8 mouse cellular contexts compared by ENCODE assay signal in the genomic region with DNA sequence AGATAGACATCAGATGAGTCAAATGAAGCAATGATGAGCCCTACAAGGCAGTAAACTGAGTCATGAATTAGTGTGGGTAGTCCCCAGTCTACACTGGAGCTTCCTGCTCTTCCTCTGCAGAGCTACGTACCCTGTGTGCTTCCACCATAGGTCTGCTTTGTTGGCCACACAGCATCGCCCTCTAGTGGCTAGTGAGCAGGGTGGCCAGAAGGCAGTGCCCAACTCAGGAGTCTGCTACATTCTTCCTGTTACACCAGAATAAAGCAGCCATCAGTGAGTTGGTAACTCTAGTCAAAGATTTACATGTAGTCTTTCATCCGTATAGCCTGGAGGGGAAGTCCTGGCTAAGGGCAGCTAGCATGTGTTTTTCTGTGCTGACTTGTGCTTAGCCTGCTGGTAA. TPM values are rescaled to one million over a fixed set of nuclear protein-coding genes. Genes with fewer than 3 reads are reported as not detected.
DNase-seq lines count a peak whose midpoint lies in the region; ATAC-seq and TF ChIP-seq lines count a peak whose summit lies in the region.

No protein-coding gene starts in this region.

- H3K4me2 ChIP-seq in CH12.LX (ENCODE audit: insufficient read depth, low read depth, poor library complexity, severe bottlenecking) = no peak overlapping the region
- no peak overlapping the region for H3K4me2 ChIP-seq in embryonic facial prominence, embryonic 14.5 days (ENCODE audit: low read depth, low read length)
- no peak overlapping the region for H3K4me2 ChIP-seq in heart, postnatal 0 days (ENCODE audit: low read depth, low read length)
- no peak overlapping the region for H3K4me2 ChIP-seq in lung, embryonic 15.5 days

- TF ChIP-seq EP300 in CH12.LX (IDR thresholded peaks at IDR 0.05; ENCODE audit: low read length) = no peak
- TF ChIP-seq EP300 in heart, postnatal 0 days (IDR thresholded peaks at IDR 0.05; ENCODE audit: low read depth) = no peak

- dilution Hi-C loops in CH12.LX (cut with MboI; ENCODE audit: extremely low pct_ligation_motif_present, extremely low pct_unique_long_range_greater_than_20kb, low sequenced_read_pairs) = no loop called here

- peak; percentile 93 to 98 for TF ChIP-seq CTCF in CH12.LX (conservative IDR thresholded peaks at IDR 0.05 in 1 of 2, IDR thresholded peaks at IDR 0.05 in 1 of 2; ENCODE audit: low read depth in 2 of 2, low read length in 2 of 2)
- TF ChIP-seq CTCF in heart, postnatal 0 days (IDR thresholded peaks at IDR 0.05; ENCODE audit: low read depth) = peak; percentile 97

- TF ChIP-seq RAD21 in CH12.LX (IDR thresholded peaks at IDR 0.05; ENCODE audit: low read depth, low read length) = peak; percentile 89

- H3K27ac ChIP-seq in CH12.LX (ENCODE audit: insufficient read depth, low read depth) = no peak overlapping the region
- H3K27ac ChIP-seq in embryonic facial prominence, embryonic 14.5 days (replicated peaks; ENCODE audit: low read depth, low read length) = no peak overlapping the region
- no peak overlapping the region for H3K27ac ChIP-seq in heart, postnatal 0 days (ENCODE audit: low read depth)
- H3K27ac ChIP-seq in lung, embryonic 15.5 days = no peak overlapping the region

- 25% methylated on average over 3 of the region's 3 CpGs for WGBS in embryonic facial prominence, embryonic 14.5 days
- 27% methylated on average over 3 of the region's 3 CpGs for WGBS in heart, postnatal 0 days
- 24% methylated on average over 3 of the region's 3 CpGs for WGBS in lung, embryonic 15.5 days

- H3K4me3 ChIP-seq in CH12.LX (replicated peaks in 1 of 3; ENCODE audit: low read depth in 2 of 3, low read length in 2 of 3, poor library complexity in 1 of 3) = no peak overlapping the region
- H3K4me3 ChIP-seq in embryonic facial prominence, embryonic 14.5 days (ENCODE audit: low read depth, low read length) = no peak overlapping the region
- no peak overlapping the region for H3K4me3 ChIP-seq in heart, postnatal 0 days (ENCODE audit: low read depth, low read length)
- no peak overlapping the region for H3K4me3 ChIP-seq in lung, embryonic 15.5 days

- no peak for TF ChIP-seq POLR2A in CH12.LX (IDR thresholded peaks at IDR 0.05; ENCODE audit: low read depth, low read length)

- in situ Hi-C loops in CH12.LX (cut with MboI; ENCODE audit: low pct_ligation_motif_present, low pct_unique_long_range_greater_than_20kb, low sequenced_read_pairs) = no loop called here

- H3K36me3 ChIP-seq in CH12.LX (replicated peaks in 1 of 2; ENCODE audit: control insufficient read depth in 1 of 2, insufficient read depth in 1 of 2, low read length in 1 of 2) = peaks cover 40 to 58% of the 10 kb centered on the region in 2 experiments
- peaks cover 86% of the 10 kb centered on the region for H3K36me3 ChIP-seq in embryonic facial prominence, embryonic 14.5 days (ENCODE audit: control insufficient read depth, insufficient read depth, low read length)
- peaks cover 76% of the 10 kb centered on the region for H3K36me3 ChIP-seq in heart, postnatal 0 days (replicated peaks; ENCODE audit: control insufficient read depth, insufficient read depth, low read length)
- peaks cover 82% of the 10 kb centered on the region for H3K36me3 ChIP-seq in lung, embryonic 15.5 days

- peaks cover 15 to 30% of the 10 kb centered on the region in 2 experiments for H3K4me1 ChIP-seq in CH12.LX (ENCODE audit: control insufficient read depth in 1 of 2, insufficient read depth in 2 of 2)
- H3K4me1 ChIP-seq in embryonic facial prominence, embryonic 14.5 days (ENCODE audit: control insufficient read depth, insufficient read depth, low read length) = no peaks in the 10 kb centered on the region
- no peaks in the 10 kb centered on the region; the same call in 1 of the 2 replicates for H3K4me1 ChIP-seq in heart, postnatal 0 days (ENCODE audit: control insufficient read depth, insufficient read depth)
- peaks cover 23% of the 10 kb centered on the region for H3K4me1 ChIP-seq in lung, embryonic 15.5 days

- no peaks in the 10 kb centered on the region for H3K79me2 ChIP-seq in CH12.LX (replicated peaks; ENCODE audit: control insufficient read depth, extremely low read depth, insufficient read depth, poor library complexity, severe bottlenecking)

- peak; percentile 88 for ATAC-seq in embryonic facial prominence, embryonic 14.5 days (ENCODE audit: low read depth)
- peak; percentile 79 for ATAC-seq in heart, postnatal 0 days (ENCODE audit: insufficient read depth, low read depth)
- peak; percentile 57; the same call in 1 of the 2 replicates for ATAC-seq in lung, embryonic 15.5 days (ENCODE audit: borderline replicate concordance, extremely low read depth, low FRiP score, low TSS enrichment)

- H3K9ac ChIP-seq in CH12.LX (ENCODE audit: insufficient read depth, low read depth) = no peak overlapping the region
- H3K9ac ChIP-seq in embryonic facial prominence, embryonic 14.5 days (ENCODE audit: low read depth, low read length) = no peak overlapping the region
- H3K9ac ChIP-seq in heart, postnatal 0 days (replicated peaks; ENCODE audit: low read depth, low read length) = no peak overlapping the region
- H3K9ac ChIP-seq in lung, embryonic 15.5 days = no peak overlapping the region

- H3K27me3 ChIP-seq in CH12.LX (replicated peaks) = no peaks in the 10 kb centered on the region
- H3K27me3 ChIP-seq in embryonic facial prominence, embryonic 14.5 days (replicated peaks; ENCODE audit: control insufficient read depth, insufficient read depth, low read length) = no peaks in the 10 kb centered on the region
- no peaks in the 10 kb centered on the region for H3K27me3 ChIP-seq in heart, postnatal 0 days (ENCODE audit: control insufficient read depth, insufficient read depth, low read length)
- no peaks in the 10 kb centered on the region for H3K27me3 ChIP-seq in lung, embryonic 15.5 days

- peaks cover 7% of the 10 kb centered on the region for H3K9me3 ChIP-seq in CH12.LX (replicated peaks; ENCODE audit: low read length)
- H3K9me3 ChIP-seq in embryonic facial prominence, embryonic 14.5 days (ENCODE audit: control insufficient read depth, low read length) = 0 out of 2 replicates have a peak, but pooled peaks cover 4% of the 10 kb centered on the region
- peaks cover 3% of the 10 kb centered on the region; the same call in 1 of the 2 replicates for H3K9me3 ChIP-seq in heart, postnatal 0 days (replicated peaks; ENCODE audit: control insufficient read depth, low read length)
- H3K9me3 ChIP-seq in lung, embryonic 15.5 days = no peaks in the 10 kb centered on the region

- DNase-seq in CH12.LX (ENCODE audit: extremely low read depth) = peak; percentile 96
- DNase-seq in adrenal gland, postnatal 14 days = peak; percentile 84
- DNase-seq in embryonic facial prominence, embryonic 14.5 days (ENCODE audit: low spot score) = peak; percentile 82
- peak; percentile 78 for DNase-seq in heart, postnatal 0 days (ENCODE audit: low spot score)
- peak; percentile 82 to 89 for DNase-seq in kidney, postnatal 25 days
- DNase-seq in ovary, postnatal 14 days (ENCODE audit: low spot score) = peak; percentile 56
- DNase-seq in thymus, postnatal 14 days = peak; percentile 80

TF ChIP-seq in CH12.LX, 34 proteins besides CTCF, POLR2A, EP300 and RAD21 (continues in another document):
- TF ChIP-seq CHD2 (IDR thresholded peaks at IDR 0.05; ENCODE audit: low read length) (no peak), USF2 (conservative IDR thresholded peaks at IDR 0.05; ENCODE audit: low read depth, low read length) (no peak), SMC3 (IDR thresholded peaks at IDR 0.05; ENCODE audit: low read depth, low read length) (peak; percentile 92), IRF4 (IDR thresholded peaks at IDR 0.05; ENCODE audit: low read depth, low read length) (peak; percentile 41; the same call in 1 of the 2 replicates), ELF1 (IDR thresholded peaks at IDR 0.05; ENCODE audit: low read depth, low read length) (peak; percentile 70), ZC3H11A (IDR thresholded peaks at IDR 0.05; ENCODE audit: low read depth, low read length) (peak; percentile 52), MXI1 (IDR thresholded peaks at IDR 0.05; ENCODE audit: low read depth, low read length) (no peak), PAX5 (IDR thresholded peaks at IDR 0.05; ENCODE audit: low read length) (no peak), MAX (IDR thresholded peaks at IDR 0.05; ENCODE audit: low read length) (no peak; the same call in 1 of the 2 replicates), MAFK (IDR thresholded peaks at IDR 0.05; ENCODE audit: insufficient replicate concordance, low read length) (no peak), ETS1 (conservative IDR thresholded peaks at IDR 0.05; ENCODE audit: low read depth, low read length) (no peak; the same call in 1 of the 2 replicates)

RNA-seq across cellular contexts. Expression of a gene that starts 24.4 kb away (rescaled TPM):
- total RNA-seq in CH12.LX (2012; rRNA removed) (3.3 and 4.8 TPM in 2 replicates), CH12.LX (2014; rRNA removed) (2.6 and 2.9 TPM in 2 replicates)
- polyA plus RNA-seq in CH12.LX (2012; ENCODE audit: insufficient read length, low read depth) = 2.7 TPM in 2 replicates
- 9.0 and 11.2 TPM in 2 replicates for total RNA-seq in adrenal gland, postnatal 14 days (2021)
- polyA plus RNA-seq in embryonic facial prominence, embryonic 14.5 days (2014; fragmentation: Nextera tagmentation; extraction: Ambion mirVana) = 10.2 and 10.7 TPM in 2 replicates
- total RNA-seq in heart, postnatal 0 days (2014; rRNA removed; ENCODE audit: low replicate concordance) = 22.3 and 25.9 TPM in 2 replicates
- 5.2 and 5.8 TPM in 2 replicates for polyA plus RNA-seq in heart, postnatal 0 days (2015; fragmentation: Nextera tagmentation; extraction: Ambion mirVana)
- 5.9 and 6.0 TPM in 2 replicates for polyA plus RNA-seq in lung, embryonic 15.5 days (2015; fragmentation: Nextera tagmentation; extraction: Ambion mirVana)

RNA-seq across cellular contexts. Expression of a gene that starts 25.8 kb away (rescaled TPM):
- total RNA-seq in CH12.LX (2012; rRNA removed) = 2.9 and 6.7 TPM in 2 replicates
- total RNA-seq in CH12.LX (2014; rRNA removed) = 1.4 and 2.3 TPM in 2 replicates
- 2.4 TPM in 2 replicates for polyA plus RNA-seq in CH12.LX (2012; ENCODE audit: insufficient read length, low read depth)
- total RNA-seq in adrenal gland, postnatal 14 days (2021) = 20.7 and 29.7 TPM in 2 replicates
- 6.1 and 7.9 TPM in 2 replicates for polyA plus RNA-seq in embryonic facial prominence, embryonic 14.5 days (2014; fragmentation: Nextera tagmentation; extraction: Ambion mirVana)
- 8.0 and 21.3 TPM in 2 replicates for total RNA-seq in heart, postnatal 0 days (2014; rRNA removed; ENCODE audit: low replicate concordance)
- 2.0 and 2.3 TPM in 2 replicates for polyA plus RNA-seq in heart, postnatal 0 days (2015; fragmentation: Nextera tagmentation; extraction: Ambion mirVana)
- polyA plus RNA-seq in lung, embryonic 15.5 days (2015; fragmentation: Nextera tagmentation; extraction: Ambion mirVana) = 6.9 and 7.9 TPM in 2 replicates

RNA-seq across cellular contexts. Expression of a gene that starts 55.9 kb away (rescaled TPM):
- 0.42 and 0.89 TPM in 2 replicates for total RNA-seq in CH12.LX (2012; rRNA removed)
- 0.57 and 0.60 TPM in 2 replicates for total RNA-seq in CH12.LX (2014; rRNA removed)
- 1.1 and 1.6 TPM in 2 replicates for polyA plus RNA-seq in CH12.LX (2012; ENCODE audit: insufficient read length, low read depth)
- 357 and 680 TPM in 2 replicates for total RNA-seq in adrenal gland, postnatal 14 days (2021)
- 11.5 and 12.4 TPM in 2 replicates for polyA plus RNA-seq in embryonic facial prominence, embryonic 14.5 days (2014; fragmentation: Nextera tagmentation; extraction: Ambion mirVana)
- total RNA-seq in heart, postnatal 0 days (2014; rRNA removed; ENCODE audit: low replicate concordance) = 40.2 and 56.0 TPM in 2 replicates
- 7.4 and 8.6 TPM in 2 replicates for polyA plus RNA-seq in heart, postnatal 0 days (2015; fragmentation: Nextera tagmentation; extraction: Ambion mirVana)
- 9.2 and 9.9 TPM in 2 replicates for polyA plus RNA-seq in lung, embryonic 15.5 days (2015; fragmentation: Nextera tagmentation; extraction: Ambion mirVana)
